Mouse (Mus musculus) neural tube, embryonic 13.5 days (tissue): Measurements from ENCODE around the gene Pif1. TPM values are rescaled to one million over a fixed set of nuclear protein-coding genes. Genes with fewer than 3 reads are reported as not detected.

Experiments used
- ATAC-seq: fragments of 200-750 bp; cut with Nextera tagmentation; 2 replicates; pipeline ENCODE4 v1.8.0; 2017; ENCODE audit warnings: low read depth, mild to moderate bottlenecking, moderate TSS enrichment, moderate library complexity
- H3K27ac ChIP-seq: fragments of 300-500 bp; sonication (generic); replicated peaks from 2 replicates; pipeline ENCODE4 v1.5.1; 2015; ENCODE audit warnings: moderate library complexity, mild to moderate bottlenecking, inconsistent platforms
- H3K27me3 ChIP-seq: fragments of 300-500 bp; sonication (generic); 2 replicates; pipeline ENCODE4 v1.6.1; 2015; ENCODE audit warnings: mild to moderate bottlenecking, inconsistent platforms
- H3K36me3 ChIP-seq: fragments of 300-500 bp; sonication (generic); 2 replicates; pipeline ENCODE4 v1.6.1; 2015; ENCODE audit warnings: mild to moderate bottlenecking, inconsistent platforms
- H3K4me1 ChIP-seq: fragments of 300-500 bp; sonication (generic); replicated peaks from 2 replicates; pipeline ENCODE4 v1.6.1; 2015; ENCODE audit warnings: inconsistent platforms
- H3K4me2 ChIP-seq: fragments of 300-500 bp; sonication (generic); 2 replicates; pipeline ENCODE4 v1.6.1; 2015; ENCODE audit warnings: inconsistent platforms, mild to moderate bottlenecking, moderate library complexity
- H3K4me3 ChIP-seq: fragments of 300-500 bp; sonication (generic); 2 replicates; pipeline ENCODE4 v1.5.1; 2015; ENCODE audit warnings: mild to moderate bottlenecking, inconsistent platforms
- H3K9ac ChIP-seq: fragments of 300-500 bp; sonication (generic); 2 replicates; pipeline ENCODE4 v1.6.1; 2015; ENCODE audit warnings: moderate library complexity, mild to moderate bottlenecking, inconsistent platforms
- H3K9me3 ChIP-seq: fragments of 300-500 bp; sonication (generic); 2 replicates; pipeline ENCODE4 v1.6.1; 2016; ENCODE audit warnings: inconsistent platforms
- WGBS: fragments of 180-500 bp; shearing (Covaris S2); methylation state at CpG from one replicate; pipeline ENCODE4 v1.1.7; 2015; 5-methylcytosine and 5-hydroxymethylcytosine counted together
- polyA plus RNA-seq: library from polyadenylated mRNA; unstranded; fragments of >200 nt; fragmentation: Nextera tagmentation; extraction: Ambion mirVana; gene quantifications from 2 replicates; pipeline ENCODE4 v1.2.1, GENCODE M21; 2015

The Pif1 gene
- polyA plus RNA-seq, 1 experiment from 2014 or later = 3.1 TPM

DNA sequence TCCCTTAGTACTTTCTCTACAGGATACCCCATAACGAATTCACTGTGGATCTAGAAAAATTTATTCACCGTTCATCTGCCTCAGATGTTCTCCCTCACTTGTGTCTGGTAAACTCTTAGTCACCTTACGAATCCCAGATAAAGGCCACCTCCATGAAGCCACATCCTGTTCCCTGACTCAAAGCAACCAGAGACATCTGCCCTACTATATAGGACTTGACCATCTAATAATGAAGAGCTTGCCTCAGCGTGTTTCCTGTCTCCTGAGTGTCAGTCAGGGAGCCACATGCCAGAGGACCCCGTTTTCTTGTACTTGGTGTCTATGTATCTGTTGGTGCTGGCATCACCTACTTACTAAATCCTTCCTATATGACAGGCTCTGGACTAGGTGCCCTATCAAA lies 37.3 kb upstream of the Pif1 start:
- WGBS = 88% methylated on average over 5 of the region's 5 CpGs
- peaks cover 54% of the 10 kb centered on the region for H3K4me1 ChIP-seq
- no peak overlapping the region for H3K27ac ChIP-seq
- H3K9me3 ChIP-seq = no peaks in the 10 kb centered on the region
- H3K4me3 ChIP-seq = no peak overlapping the region
- ATAC-seq = no peak
- H3K36me3 ChIP-seq = no peaks in the 10 kb centered on the region
- no peak overlapping the region for H3K9ac ChIP-seq
- no peaks in the 10 kb centered on the region for H3K27me3 ChIP-seq
- no peak overlapping the region for H3K4me2 ChIP-seq

DNA sequence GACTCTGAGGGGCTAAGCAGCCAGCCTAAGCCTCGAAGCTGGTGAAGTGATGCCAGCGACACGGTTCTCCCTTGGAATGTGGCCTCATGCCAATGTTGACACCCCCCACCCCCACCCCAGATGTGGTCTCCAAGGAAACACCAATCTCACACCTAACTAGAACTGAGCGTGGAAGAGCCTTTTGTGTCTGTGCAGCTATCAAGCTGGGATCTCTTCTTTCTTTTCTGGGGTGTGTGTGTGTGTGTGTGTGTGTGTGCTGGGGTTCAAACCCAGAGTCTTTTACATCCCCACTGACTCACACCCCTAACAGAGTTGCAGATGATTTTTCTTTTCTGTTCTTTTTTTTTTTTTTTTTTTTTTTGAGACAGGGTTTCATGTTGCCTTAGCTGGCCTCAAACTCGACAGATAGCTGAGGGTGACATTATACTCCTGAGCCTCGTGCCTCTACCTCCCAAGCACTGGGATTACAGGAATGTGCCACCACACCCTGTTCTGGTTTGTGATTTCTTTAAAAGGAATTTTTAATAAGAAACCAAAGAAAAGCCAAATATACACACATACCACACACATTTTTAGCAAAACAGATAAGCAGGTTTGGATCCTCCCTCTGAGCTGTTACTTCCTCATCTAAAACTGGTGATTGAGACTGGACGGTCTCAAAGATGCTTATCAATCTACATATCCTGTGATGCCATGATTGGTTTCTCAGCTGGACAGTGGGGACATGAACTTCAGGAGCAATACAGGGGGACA lies 36.7 kb upstream of the Pif1 start:
- Histone ChIP-seq H3K27me3 (no peaks in the 10 kb centered on the region), H3K4me2 (no peak overlapping the region), H3K36me3 (no peaks in the 10 kb centered on the region), H3K27ac (peak overlapping the region; percentile 59), H3K9ac (peak overlapping the region; percentile 1; the same call in 1 of the 2 replicates), H3K4me1 (peaks cover 61% of the 10 kb centered on the region), H3K4me3 (no peak overlapping the region), H3K9me3 (no peaks in the 10 kb centered on the region)
- ATAC-seq = 0 out of 2 replicates have a peak, but pooled peaks have one; percentile 32
- WGBS = 33% methylated on average over 7 of the region's 7 CpGs

DNA sequence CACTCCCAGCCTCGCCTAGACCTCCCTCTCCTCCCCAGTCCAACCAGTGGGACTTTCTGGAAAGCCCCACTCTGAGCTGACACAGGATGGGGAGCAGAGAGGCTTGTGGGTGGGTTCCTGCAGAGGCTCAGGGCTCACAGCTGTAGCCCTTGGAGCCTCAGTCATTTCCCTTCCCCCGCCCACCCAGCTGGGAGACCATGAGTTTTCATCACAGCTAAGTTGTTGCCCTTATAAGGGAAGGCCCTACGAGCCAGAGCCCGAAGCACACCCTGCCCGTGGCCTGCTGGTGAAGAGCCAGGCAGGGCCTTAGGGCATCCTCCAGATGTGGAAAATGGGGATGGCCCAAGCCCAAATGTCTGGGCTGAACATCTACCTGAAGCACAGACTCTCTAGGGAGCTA lies 35.9 kb upstream of the Pif1 start:
- peak; percentile 41; the same call in 1 of the 2 replicates for ATAC-seq
- H3K27ac ChIP-seq = peak overlapping the region; percentile 59
- peaks cover 60% of the 10 kb centered on the region for H3K4me1 ChIP-seq
- no peaks in the 10 kb centered on the region for H3K9me3 ChIP-seq
- H3K4me2 ChIP-seq = no peak overlapping the region
- WGBS = 28% methylated on average over 5 of the region's 5 CpGs
- peak overlapping the region; percentile 1; the same call in 1 of the 2 replicates for H3K9ac ChIP-seq
- H3K36me3 ChIP-seq = peaks cover 4% of the 10 kb centered on the region; the same call in 1 of the 2 replicates
- no peaks in the 10 kb centered on the region for H3K27me3 ChIP-seq
- H3K4me3 ChIP-seq = no peak overlapping the region

DNA sequence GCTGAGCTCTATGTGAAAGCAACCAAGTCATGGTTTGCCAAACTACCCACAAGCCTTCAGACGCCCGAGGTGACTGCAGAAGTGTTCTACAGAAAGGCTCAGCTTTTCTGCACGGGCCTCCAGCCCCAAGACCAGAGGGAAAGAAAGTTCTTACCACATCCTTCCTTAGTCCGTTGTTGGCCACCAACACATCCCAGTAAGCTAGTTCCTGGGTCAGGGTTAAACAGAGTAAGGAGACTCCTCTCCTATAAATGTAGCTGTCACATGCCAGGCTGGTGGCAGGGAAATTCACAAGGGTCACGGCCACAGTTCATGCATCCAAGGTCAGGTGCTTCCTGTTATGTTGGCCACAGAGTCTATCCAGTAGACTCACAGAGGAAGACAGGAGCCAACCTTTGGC lies 34.8 kb upstream of the Pif1 start:
- ATAC-seq = no peak
- Histone ChIP-seq H3K4me1 (peaks cover 56% of the 10 kb centered on the region), H3K4me3 (no peak overlapping the region), H3K36me3 (peaks cover 15% of the 10 kb centered on the region), H3K9me3 (no peaks in the 10 kb centered on the region), H3K4me2 (no peak overlapping the region), H3K27ac (no peak overlapping the region), H3K27me3 (no peaks in the 10 kb centered on the region), H3K9ac (no peak overlapping the region)
- WGBS = 88% methylated on average over 5 of the region's 5 CpGs

- Histone ChIP-seq H3K4me1 (peaks cover 54% of the 10 kb centered on the region), H3K36me3 (peaks cover 21% of the 10 kb centered on the region), H3K4me2 (no peak overlapping the region), H3K9me3 (no peaks in the 10 kb centered on the region), H3K9ac (no peak overlapping the region), H3K27ac (no peak overlapping the region), H3K27me3 (no peaks in the 10 kb centered on the region), H3K4me3 (no peak overlapping the region)
- ATAC-seq = no peak
- WGBS = 94% methylated on average over 2 of the region's 2 CpGs
Measured at GRCm38 (mm10) chr9:65552711-65553110, 34.2 kb upstream of the Pif1 start.

GRCm38 (mm10) chr9:65555001-65555405 lies 32.0 kb upstream of the Pif1 start:
- no peak overlapping the region for H3K4me2 ChIP-seq
- peak overlapping the region; percentile 28; the same call in 1 of the 2 replicates for H3K27ac ChIP-seq
- H3K36me3 ChIP-seq = peaks cover 36% of the 10 kb centered on the region
- no peaks in the 10 kb centered on the region for H3K9me3 ChIP-seq
- no peak overlapping the region for H3K4me3 ChIP-seq
- 20% methylated on average over 5 of the region's 5 CpGs for WGBS
- no peaks in the 10 kb centered on the region for H3K27me3 ChIP-seq
- peaks cover 33% of the 10 kb centered on the region for H3K4me1 ChIP-seq
- H3K9ac ChIP-seq = no peak overlapping the region; the same call in 1 of the 2 replicates
- ATAC-seq = no peak

DNA sequence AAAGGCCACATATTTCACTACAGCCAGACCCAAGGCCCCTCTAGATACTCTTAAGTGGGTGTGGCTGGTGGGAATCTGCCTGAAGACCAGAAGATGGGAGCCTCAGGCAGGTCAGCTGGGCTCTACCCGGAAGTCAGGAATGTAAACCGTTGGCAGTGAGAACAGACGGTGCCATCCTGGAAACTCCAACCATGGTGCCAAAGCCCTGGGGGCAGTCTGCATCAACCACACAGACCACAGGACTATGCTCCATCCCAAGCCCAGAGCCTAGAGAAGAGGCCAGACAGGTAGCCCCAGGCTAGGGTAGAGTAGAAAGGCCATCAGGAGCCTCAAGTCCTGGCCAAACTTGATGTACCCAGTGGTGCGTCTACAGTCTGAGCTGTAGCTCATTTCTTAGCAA lies 31.3 kb upstream of the Pif1 start:
- H3K4me1 ChIP-seq = peaks cover 27% of the 10 kb centered on the region
- H3K4me3 ChIP-seq = no peak overlapping the region
- 84% methylated on average over 4 of the region's 4 CpGs for WGBS
- no peaks in the 10 kb centered on the region for H3K27me3 ChIP-seq
- H3K27ac ChIP-seq = 0 out of 2 replicates have a peak overlapping the region, but pooled peaks have one; percentile 28
- H3K4me2 ChIP-seq = no peak overlapping the region
- peaks cover 36% of the 10 kb centered on the region for H3K36me3 ChIP-seq
- no peak for ATAC-seq
- H3K9me3 ChIP-seq = no peaks in the 10 kb centered on the region
- no peak overlapping the region for H3K9ac ChIP-seq

GRCm38 (mm10) chr9:65556349-65556748 lies 30.6 kb upstream of the Pif1 start:
- no peak overlapping the region for H3K4me2 ChIP-seq
- no peak for ATAC-seq
- H3K36me3 ChIP-seq = peaks cover 36% of the 10 kb centered on the region
- no peak overlapping the region for H3K4me3 ChIP-seq
- H3K9me3 ChIP-seq = no peaks in the 10 kb centered on the region
- peaks cover 25% of the 10 kb centered on the region for H3K4me1 ChIP-seq
- no peak overlapping the region for H3K9ac ChIP-seq
- no peak overlapping the region for H3K27ac ChIP-seq
- 90% methylated on average over 8 of the region's 8 CpGs for WGBS
- H3K27me3 ChIP-seq = no peaks in the 10 kb centered on the region

- 92% methylated on average over 5 of the region's 5 CpGs for WGBS
- H3K27ac ChIP-seq = no peak overlapping the region
- H3K36me3 ChIP-seq = peaks cover 36% of the 10 kb centered on the region
- H3K9ac ChIP-seq = no peak overlapping the region
- H3K9me3 ChIP-seq = no peaks in the 10 kb centered on the region
- no peak overlapping the region for H3K4me2 ChIP-seq
- peaks cover 28% of the 10 kb centered on the region for H3K4me1 ChIP-seq
- H3K27me3 ChIP-seq = no peaks in the 10 kb centered on the region
- ATAC-seq = no peak
- no peak overlapping the region for H3K4me3 ChIP-seq
Measured at GRCm38 (mm10) chr9:65556979-65557378, 30.0 kb upstream of the Pif1 start.

DNA sequence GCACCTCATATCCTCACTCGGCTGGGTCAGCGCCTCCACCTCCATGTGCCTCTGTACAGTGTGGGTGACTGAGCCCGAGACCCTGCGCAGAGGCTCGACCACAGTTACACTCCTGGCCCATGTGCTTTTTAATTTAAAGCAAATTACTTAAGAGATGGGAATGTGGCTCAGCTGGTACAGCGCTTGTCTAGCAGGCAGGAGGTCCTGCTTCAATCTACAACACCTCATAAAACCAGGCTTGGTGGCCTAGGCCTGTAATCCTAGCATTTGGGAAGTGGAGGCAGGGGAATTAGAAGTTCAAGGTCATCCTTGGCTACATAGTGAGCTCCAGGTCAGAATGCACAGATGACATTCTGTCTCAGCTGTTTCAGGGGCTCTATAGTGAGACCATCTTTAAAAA lies 28.2 kb upstream of the Pif1 start:
- ATAC-seq = no peak
- Histone ChIP-seq H3K9me3 (no peaks in the 10 kb centered on the region), H3K4me3 (no peak overlapping the region), H3K4me1 (peaks cover 36% of the 10 kb centered on the region), H3K4me2 (no peak overlapping the region), H3K9ac (no peak overlapping the region), H3K36me3 (peaks cover 49% of the 10 kb centered on the region), H3K27ac (no peak overlapping the region), H3K27me3 (no peaks in the 10 kb centered on the region)
- WGBS = 89% methylated on average over 6 of the region's 6 CpGs

- Histone ChIP-seq H3K4me2 (no peak overlapping the region), H3K9me3 (no peaks in the 10 kb centered on the region), H3K27me3 (no peaks in the 10 kb centered on the region), H3K4me3 (no peak overlapping the region), H3K9ac (0 out of 2 replicates have a peak overlapping the region, but pooled peaks have one; percentile 12), H3K36me3 (peaks cover 48% of the 10 kb centered on the region), H3K27ac (no peak overlapping the region), H3K4me1 (peaks cover 20% of the 10 kb centered on the region)
- ATAC-seq = no peak
- 82% methylated on average over 4 of the region's 4 CpGs for WGBS
Measured at GRCm38 (mm10) chr9:65561016-65561415, 25.9 kb upstream of the Pif1 start.

- Histone ChIP-seq H3K36me3 (peaks cover 45% of the 10 kb centered on the region), H3K27me3 (no peaks in the 10 kb centered on the region), H3K4me2 (no peak overlapping the region), H3K4me3 (no peak overlapping the region), H3K9me3 (no peaks in the 10 kb centered on the region), H3K4me1 (peaks cover 20% of the 10 kb centered on the region), H3K27ac (peak overlapping the region; percentile 43), H3K9ac (peak overlapping the region; percentile 9; the same call in 1 of the 2 replicates)
- ATAC-seq = no peak
- WGBS = 33% methylated on average over 4 of the region's 4 CpGs
Measured at GRCm38 (mm10) chr9:65562081-65562506, 24.9 kb upstream of the Pif1 start.
